Mouse (Mus musculus): ENCODE measurements at regions not wholly inside any gene's neighbourhood (a gene's known extent, or its start where the extent isn't known, plus 50 kb on each side); places are given as distances from the start of the nearest gene placed in this dataset.

- Histone ChIP-seq H3K27me3 (ENCODE audit: insufficient read depth, low read length) (no peaks in the 10 kb centered on the region), H3K9me3 (ENCODE audit: low read length) (no peaks in the 10 kb centered on the region), H3K27ac (ENCODE audit: low read depth, low read length) (no peak overlapping the region), H3K4me1 (ENCODE audit: insufficient read depth) (no peaks in the 10 kb centered on the region), H3K9ac (no peak overlapping the region), H3K36me3 (ENCODE audit: insufficient read depth) (no peaks in the 10 kb centered on the region), H3K4me3 (ENCODE audit: low read depth, low read length) (no peak overlapping the region), H3K4me2 (ENCODE audit: low read depth) (no peak overlapping the region)
- DNase-seq (no peak), ATAC-seq (no peak)
- TF ChIP-seq CTCF (IDR thresholded peaks at IDR 0.05; ENCODE audit: low read depth), result no peak
- 83% methylated on average over 23 of the region's 23 CpGs for WGBS
Measured at GRCm38 (mm10) chr15:97468732-97469683, 221.9 kb upstream of the Amigo2 start.

DNA sequence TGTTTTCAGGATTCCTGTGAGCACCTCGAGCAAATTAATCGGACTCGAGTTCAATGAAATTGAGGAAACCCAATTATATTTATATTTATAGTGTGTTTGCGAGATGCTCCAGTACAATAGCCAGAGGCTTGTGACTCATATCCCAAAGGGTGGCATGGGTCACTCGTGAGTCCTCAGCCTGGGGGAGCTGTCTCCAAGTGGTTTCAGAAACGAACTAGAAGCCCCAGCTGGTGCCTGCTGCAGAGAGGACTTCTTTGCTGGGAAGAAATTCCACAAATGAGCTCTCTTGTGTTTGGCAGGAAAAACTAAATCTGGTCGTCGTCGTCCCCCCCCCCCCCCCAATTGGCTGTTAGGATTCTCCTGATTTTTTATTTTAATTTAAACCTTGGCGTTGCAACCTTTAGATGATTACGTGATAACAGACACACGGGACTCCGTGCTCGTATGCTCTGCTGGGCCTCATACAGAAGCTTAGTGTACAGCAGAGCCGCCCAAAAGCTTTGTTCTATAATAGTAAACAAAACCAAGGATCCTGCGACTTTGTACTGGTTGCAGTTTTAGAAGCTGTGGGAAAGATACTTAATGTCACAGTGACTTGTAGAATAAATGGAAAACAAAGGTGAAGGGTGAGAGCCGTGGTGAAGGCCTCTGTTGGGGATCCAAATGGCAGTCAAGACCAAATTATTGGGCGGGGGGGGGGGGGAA is 220.8 kb upstream of the Amigo2 start:
- no peak for ATAC-seq
- 77% methylated on average over 18 of the region's 18 CpGs for WGBS
- no peak for TF ChIP-seq CTCF (IDR thresholded peaks at IDR 0.05; ENCODE audit: low read depth)
- Histone ChIP-seq H3K4me1 (ENCODE audit: insufficient read depth) (no peaks in the 10 kb centered on the region), H3K27me3 (ENCODE audit: insufficient read depth, low read length) (no peaks in the 10 kb centered on the region), H3K36me3 (ENCODE audit: insufficient read depth) (no peaks in the 10 kb centered on the region), H3K4me3 (ENCODE audit: low read depth, low read length) (no peak overlapping the region), H3K9me3 (ENCODE audit: low read length) (no peaks in the 10 kb centered on the region), H3K4me2 (ENCODE audit: low read depth) (no peak overlapping the region), H3K9ac (no peak overlapping the region), H3K27ac (ENCODE audit: low read depth, low read length) (no peak overlapping the region)
- no peak for DNase-seq

DNA sequence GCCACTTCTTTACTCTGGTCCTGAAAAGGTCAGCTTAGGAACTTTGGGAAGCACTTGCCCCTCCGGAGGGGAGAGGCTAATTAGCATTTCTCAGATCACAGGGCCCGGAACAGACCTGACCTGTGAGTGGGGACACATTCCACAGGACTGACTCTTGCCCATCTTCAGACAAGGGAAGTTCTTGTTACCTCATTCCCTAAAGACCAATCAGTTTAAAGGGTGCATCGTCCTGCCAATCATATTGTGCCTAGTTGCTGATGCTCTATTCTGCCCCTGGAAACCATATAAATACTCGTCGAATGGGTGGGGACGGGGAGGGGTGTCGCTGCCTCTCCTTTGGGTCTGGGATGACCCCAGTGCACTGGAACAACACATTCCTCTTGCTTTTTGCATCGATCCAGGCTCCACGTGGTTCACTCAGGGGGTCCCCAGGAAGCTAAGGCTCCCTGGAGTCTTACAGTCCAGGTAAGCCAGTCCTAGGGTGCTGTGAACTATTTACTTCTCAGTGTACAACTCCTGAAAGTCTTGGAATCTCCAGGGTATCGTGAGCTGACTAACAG is 219.9 kb upstream of the Amigo2 start:
- no peak overlapping the region for H3K27ac ChIP-seq (ENCODE audit: low read depth, low read length)
- H3K9me3 ChIP-seq (ENCODE audit: low read length), result no peaks in the 10 kb centered on the region

GRCm38 (mm10) chr15:97466110-97466509 is 219.0 kb upstream of the Amigo2 start:
- Histone ChIP-seq H3K27ac (ENCODE audit: low read depth, low read length) (no peak overlapping the region), H3K36me3 (ENCODE audit: insufficient read depth) (no peaks in the 10 kb centered on the region), H3K9me3 (ENCODE audit: low read length) (no peaks in the 10 kb centered on the region), H3K9ac (no peak overlapping the region), H3K4me1 (ENCODE audit: insufficient read depth) (no peaks in the 10 kb centered on the region), H3K27me3 (ENCODE audit: insufficient read depth, low read length) (no peaks in the 10 kb centered on the region), H3K4me2 (ENCODE audit: low read depth) (no peak overlapping the region), H3K4me3 (ENCODE audit: low read depth, low read length) (no peak overlapping the region)
- peak; percentile 31; the same call in 1 of the 2 replicates for TF ChIP-seq CTCF (IDR thresholded peaks at IDR 0.05; ENCODE audit: low read depth)
- no peak for ATAC-seq
- no peak for DNase-seq
- WGBS, result 78% methylated on average over 3 of the region's 3 CpGs

More for the DNA sequence above, 219.9 kb upstream of the Amigo2 start:
- no peak for ATAC-seq
- TF ChIP-seq CTCF (IDR thresholded peaks at IDR 0.05; ENCODE audit: low read depth), result no peak
- Histone ChIP-seq H3K4me2 (ENCODE audit: low read depth) (no peak overlapping the region), H3K27me3 (ENCODE audit: insufficient read depth, low read length) (no peaks in the 10 kb centered on the region), H3K9ac (no peak overlapping the region), H3K4me3 (ENCODE audit: low read depth, low read length) (no peak overlapping the region), H3K36me3 (ENCODE audit: insufficient read depth) (no peaks in the 10 kb centered on the region), H3K4me1 (ENCODE audit: insufficient read depth) (no peaks in the 10 kb centered on the region)
- DNase-seq, result no peak
- 82% methylated on average over 10 of the region's 10 CpGs for WGBS

GRCm38 (mm10) chr15:97465366-97465765 is 218.3 kb upstream of the Amigo2 start:
- ATAC-seq (no peak), DNase-seq (no peak)
- Histone ChIP-seq H3K4me3 (ENCODE audit: low read depth, low read length) (no peak overlapping the region), H3K9me3 (ENCODE audit: low read length) (no peaks in the 10 kb centered on the region), H3K4me1 (ENCODE audit: insufficient read depth) (no peaks in the 10 kb centered on the region), H3K36me3 (ENCODE audit: insufficient read depth) (no peaks in the 10 kb centered on the region), H3K27ac (ENCODE audit: low read depth, low read length) (no peak overlapping the region), H3K9ac (no peak overlapping the region), H3K27me3 (ENCODE audit: insufficient read depth, low read length) (no peaks in the 10 kb centered on the region), H3K4me2 (ENCODE audit: low read depth) (no peak overlapping the region)
- TF ChIP-seq CTCF (IDR thresholded peaks at IDR 0.05; ENCODE audit: low read depth), result no peak
- WGBS, result 91% methylated on average over 8 of the region's 8 CpGs

DNA sequence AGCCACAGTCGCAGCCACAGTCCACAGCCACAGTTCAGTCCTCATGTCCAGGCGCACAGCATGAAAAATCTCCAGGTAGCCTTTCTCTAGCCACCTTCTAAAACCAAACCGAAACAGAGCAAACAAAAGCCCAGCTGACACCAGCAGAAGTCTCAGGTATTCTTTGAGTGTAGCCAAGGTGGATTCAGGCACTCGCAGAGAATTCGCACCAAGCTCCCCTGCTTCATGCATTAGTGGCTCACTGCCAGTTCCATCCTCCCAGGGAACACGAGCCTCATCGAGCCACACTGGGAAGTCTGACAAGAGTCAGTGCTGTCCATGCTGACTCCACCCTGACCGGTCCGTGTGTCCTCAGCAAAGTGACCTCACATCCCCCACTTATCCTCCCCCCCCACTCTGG is 217.7 kb upstream of the Amigo2 start:
- no peak overlapping the region for H3K9ac ChIP-seq
- H3K27ac ChIP-seq (ENCODE audit: low read depth, low read length), result no peak overlapping the region
- DNase-seq, result no peak
- no peaks in the 10 kb centered on the region for H3K9me3 ChIP-seq (ENCODE audit: low read length)
- no peaks in the 10 kb centered on the region for H3K4me1 ChIP-seq (ENCODE audit: insufficient read depth)
- H3K4me3 ChIP-seq (ENCODE audit: low read depth, low read length), result no peak overlapping the region
- no peak overlapping the region for H3K4me2 ChIP-seq (ENCODE audit: low read depth)
- H3K36me3 ChIP-seq (ENCODE audit: insufficient read depth), result no peaks in the 10 kb centered on the region
- no peak for TF ChIP-seq CTCF (IDR thresholded peaks at IDR 0.05; ENCODE audit: low read depth)
- 90% methylated on average over 9 of the region's 9 CpGs for WGBS
- ATAC-seq, result no peak
- H3K27me3 ChIP-seq (ENCODE audit: insufficient read depth, low read length), result no peaks in the 10 kb centered on the region

DNA sequence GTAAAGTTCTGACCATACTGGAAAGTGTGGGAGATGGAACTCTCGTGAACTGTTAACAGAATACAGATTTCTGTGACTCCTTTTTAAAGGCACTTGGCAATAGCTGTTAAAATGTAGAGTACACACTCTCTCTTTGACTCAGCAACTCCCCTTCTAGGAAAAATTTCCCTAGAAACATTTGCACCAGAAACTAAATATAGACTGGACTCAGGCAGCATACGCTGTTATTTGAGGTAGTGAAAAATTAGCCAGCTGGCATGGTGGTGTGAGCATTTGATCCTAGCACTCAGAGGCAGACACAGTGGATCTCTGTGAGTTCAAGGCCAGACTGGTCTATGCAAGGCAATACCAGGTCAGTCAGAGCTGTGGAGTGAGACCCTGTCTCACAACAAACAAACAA is 215.5 kb upstream of the Amigo2 start:
- ATAC-seq, result no peak
- Histone ChIP-seq H3K27ac (ENCODE audit: low read depth, low read length) (no peak overlapping the region), H3K36me3 (ENCODE audit: insufficient read depth) (no peaks in the 10 kb centered on the region), H3K9me3 (ENCODE audit: low read length) (no peaks in the 10 kb centered on the region), H3K4me1 (ENCODE audit: insufficient read depth) (no peaks in the 10 kb centered on the region), H3K4me3 (ENCODE audit: low read depth, low read length) (no peak overlapping the region), H3K4me2 (ENCODE audit: low read depth) (no peak overlapping the region), H3K9ac (no peak overlapping the region), H3K27me3 (ENCODE audit: insufficient read depth, low read length) (no peaks in the 10 kb centered on the region)
- peak; percentile 11 for DNase-seq
- no peak for TF ChIP-seq CTCF (IDR thresholded peaks at IDR 0.05; ENCODE audit: low read depth)
- 64% methylated on average over 2 of the region's 2 CpGs for WGBS
